Mouse (Mus musculus) limb, embryonic 13.5 days (tissue): ENCODE data around the gene Fbxw2. TPM values are rescaled to one million over a fixed set of nuclear protein-coding genes. Genes with fewer than 3 reads are reported as not detected.
A peak's percentile ranks its signal among the peaks of the same experiment; 100 is the strongest.
"Not testable (repeated sequence)": the region's sequence is repeated elsewhere in the genome, so short reads cannot be mapped to it uniquely, and the experiment has no call there.

ENCODE experiments used
- ATAC-seq: fragments of 200-750 bp; cut with Nextera tagmentation; 2 replicates; pipeline ENCODE4 v1.8.0; 2017; ENCODE audit warnings: low read depth, moderate number of reproducible peaks, moderate TSS enrichment; ENCODE audit not compliant: low FRiP score
- H3K27ac ChIP-seq: fragments of 300-500 bp; sonication (generic); 2 replicates; pipeline ENCODE4 v1.5.1; 2015; ENCODE audit warnings: inconsistent platforms, mild to moderate bottlenecking, moderate library complexity
- H3K27me3 ChIP-seq: fragments of 300-500 bp; sonication (generic); 2 replicates; pipeline ENCODE4 v1.6.1; 2015; ENCODE audit warnings: mild to moderate bottlenecking, inconsistent platforms
- H3K36me3 ChIP-seq: fragments of 300-500 bp; sonication (generic); 2 replicates; pipeline ENCODE4 v1.6.1; 2015; ENCODE audit warnings: inconsistent platforms, mild to moderate bottlenecking, moderate library complexity
- H3K4me1 ChIP-seq: fragments of 300-500 bp; sonication (generic); 2 replicates; pipeline ENCODE4 v1.6.1; 2015; ENCODE audit warnings: inconsistent platforms
- H3K4me2 ChIP-seq: fragments of 300-500 bp; sonication (generic); replicated peaks from 2 replicates; pipeline ENCODE4 v1.6.1; 2015; ENCODE audit warnings: inconsistent platforms, mild to moderate bottlenecking, moderate library complexity
- H3K4me3 ChIP-seq: fragments of 300-500 bp; sonication (generic); 2 replicates; pipeline ENCODE4 v1.5.1; 2015; ENCODE audit warnings: moderate library complexity, mild to moderate bottlenecking, inconsistent platforms
- H3K9ac ChIP-seq: fragments of 300-500 bp; sonication (generic); 2 replicates; pipeline ENCODE4 v1.6.1; 2015; ENCODE audit warnings: mild to moderate bottlenecking, inconsistent platforms
- H3K9me3 ChIP-seq: fragments of 300-500 bp; sonication (generic); 2 replicates; pipeline ENCODE4 v1.6.1; 2016; ENCODE audit warnings: inconsistent platforms
- WGBS: fragments of 180-500 bp; shearing (Covaris S2); methylation state at CpG from one replicate; pipeline ENCODE4 v1.1.7; 2015; 5-methylcytosine and 5-hydroxymethylcytosine counted together
- polyA plus RNA-seq: library from polyadenylated mRNA; unstranded; fragments of >200 nt; fragmentation: Nextera tagmentation; extraction: Ambion mirVana; gene quantifications from 2 replicates; pipeline ENCODE4 v1.2.1, GENCODE M21; 2015

The Fbxw2 gene
- polyA plus RNA-seq, 1 experiment from 2014 or later = 93.4 TPM

- not testable (repeated sequence) for H3K4me1 ChIP-seq, H3K4me3 ChIP-seq, H3K9ac ChIP-seq, H3K27ac ChIP-seq, H3K4me2 ChIP-seq, H3K27me3 ChIP-seq, ATAC-seq, H3K9me3 ChIP-seq
- WGBS = 90% methylated on average over 2 of the region's 2 CpGs
- H3K36me3 ChIP-seq = peaks cover 52% of the 10 kb centered on the region
Measured at GRCm38 (mm10) chr2:34792543-34792942, 33.6 kb downstream of the Fbxw2 start.

DNA sequence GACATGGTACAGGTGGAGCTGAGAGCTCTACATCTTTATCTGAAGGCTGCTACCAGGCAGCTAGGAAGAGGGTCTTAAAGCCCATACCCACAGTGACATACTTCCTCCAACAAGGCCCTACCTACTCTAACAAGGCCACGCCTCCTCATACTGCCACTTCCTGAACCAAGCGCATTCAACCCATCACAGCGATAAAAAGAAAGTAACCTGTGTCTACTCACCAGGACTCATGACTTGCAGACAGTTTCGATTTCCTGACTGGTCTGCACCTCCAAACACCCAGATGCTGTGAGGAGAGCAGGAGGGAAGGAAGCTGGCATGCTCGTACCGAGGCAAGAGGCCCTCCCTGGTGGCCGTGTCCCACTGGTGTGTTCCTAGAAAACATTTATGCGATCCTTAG, 35.8 kb downstream of the Fbxw2 start:
- ATAC-seq = no peak
- Histone ChIP-seq H3K27me3 (no peaks in the 10 kb centered on the region), H3K4me3 (no peak overlapping the region), H3K36me3 (peaks cover 57% of the 10 kb centered on the region), H3K4me2 (no peak overlapping the region), H3K4me1 (no peaks in the 10 kb centered on the region), H3K9me3 (no peaks in the 10 kb centered on the region), H3K27ac (no peak overlapping the region), H3K9ac (no peak overlapping the region)
- 93% methylated on average over 8 of the region's 8 CpGs for WGBS

DNA sequence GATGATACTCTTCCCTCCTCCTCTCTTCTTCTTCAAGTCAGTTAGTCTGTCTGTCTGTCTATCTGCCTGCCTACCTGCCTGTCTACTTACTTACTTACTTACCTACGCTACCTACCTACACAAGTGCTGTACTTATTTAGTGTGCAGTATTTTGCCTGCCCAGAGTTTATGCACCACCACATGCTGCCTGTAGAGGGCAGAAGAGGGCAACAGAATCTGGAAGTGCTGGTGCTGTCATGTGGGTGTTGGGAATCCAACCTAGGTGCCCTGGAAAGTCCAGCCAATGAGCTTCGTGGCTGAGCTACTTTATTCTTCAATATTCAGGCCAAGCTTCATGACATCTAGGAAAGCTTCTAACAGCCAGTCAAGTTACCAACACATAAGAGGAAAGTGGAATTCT, 42.0 kb downstream of the Fbxw2 start:
- Histone ChIP-seq H3K4me1 (no peaks in the 10 kb centered on the region), H3K9me3 (no peaks in the 10 kb centered on the region), H3K36me3 (peaks cover 85% of the 10 kb centered on the region), H3K9ac (no peak overlapping the region), H3K27me3 (no peaks in the 10 kb centered on the region), H3K27ac (no peak overlapping the region), H3K4me2 (no peak overlapping the region), H3K4me3 (no peak overlapping the region)
- ATAC-seq = no peak
- WGBS = 82% methylated on average over 2 of the region's 2 CpGs

DNA sequence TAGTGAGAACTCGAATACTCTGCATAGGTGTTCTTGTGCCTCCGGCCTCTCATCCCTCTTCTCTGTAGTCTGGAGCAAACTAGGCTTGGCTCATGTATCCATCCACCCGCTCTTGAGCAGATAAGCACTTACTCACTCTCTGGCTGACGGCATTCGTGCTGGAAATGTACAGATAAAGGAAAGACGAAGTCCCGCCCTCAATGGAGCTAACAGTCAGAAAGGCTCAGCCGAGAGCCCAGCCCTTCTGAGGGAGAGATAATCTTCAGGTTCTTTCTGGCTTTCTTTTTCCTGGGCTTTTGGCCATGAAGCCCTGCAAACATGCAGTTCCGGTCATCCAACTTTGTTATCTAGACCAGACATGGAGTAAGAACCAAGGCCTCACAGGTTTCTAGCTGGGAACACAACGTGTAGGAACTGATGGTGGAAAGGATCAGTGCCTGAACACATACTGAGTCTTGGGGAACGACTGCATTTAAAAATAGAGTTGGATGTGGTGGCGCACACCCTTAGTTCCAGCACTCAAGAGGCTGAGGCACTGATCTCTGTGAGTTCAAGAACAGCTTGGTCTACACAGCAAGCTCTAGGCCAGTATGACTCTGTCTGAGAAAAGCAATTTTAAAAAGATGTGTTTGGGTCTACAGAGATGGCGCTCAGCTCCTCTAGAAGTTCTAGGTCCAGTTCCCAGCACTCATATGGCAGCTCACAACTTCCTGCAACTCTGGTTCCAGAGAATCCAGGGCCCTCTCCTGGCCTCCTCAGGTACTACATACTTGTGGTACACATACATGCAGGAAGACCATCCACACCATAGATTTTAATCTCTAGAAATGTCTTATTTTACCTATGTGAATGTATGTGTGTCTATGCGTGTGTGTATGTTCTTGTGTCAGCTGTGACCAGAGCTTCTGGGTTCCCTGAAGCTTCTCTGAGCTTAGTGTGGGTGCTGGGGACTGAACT, 42.8 kb downstream of the Fbxw2 start:
- Histone ChIP-seq H3K27ac (no peak overlapping the region), H3K4me3 (no peak overlapping the region), H3K4me1 (no peaks in the 10 kb centered on the region), H3K4me2 (no peak overlapping the region), H3K9me3 (no peaks in the 10 kb centered on the region), H3K27me3 (no peaks in the 10 kb centered on the region), H3K9ac (no peak overlapping the region), H3K36me3 (peaks cover 87% of the 10 kb centered on the region)
- 92% methylated on average over 14 of the region's 14 CpGs for WGBS
- ATAC-seq = no peak

GRCm38 (mm10) chr2:34777237-34777868, 48.8 kb downstream of the Fbxw2 start:
- Histone ChIP-seq H3K4me1 (peaks cover 43% of the 10 kb centered on the region), H3K9me3 (no peaks in the 10 kb centered on the region), H3K4me2 (peak overlapping the region; percentile 71), H3K27me3 (no peaks in the 10 kb centered on the region), H3K9ac (no peak overlapping the region), H3K27ac (no peak overlapping the region), H3K4me3 (peak overlapping the region; percentile 15; the same call in 1 of the 2 replicates), H3K36me3 (peaks cover 88% of the 10 kb centered on the region)
- WGBS = 49% methylated on average over 1 of the region's 1 CpGs
- no peak for ATAC-seq

- Histone ChIP-seq H3K4me1 (peaks cover 48% of the 10 kb centered on the region), H3K27me3 (no peaks in the 10 kb centered on the region), H3K27ac (no peak overlapping the region), H3K36me3 (peaks cover 64% of the 10 kb centered on the region), H3K9me3 (no peaks in the 10 kb centered on the region), H3K4me3 (peak overlapping the region; percentile 96), H3K4me2 (peak overlapping the region; percentile 71), H3K9ac (0 out of 2 replicates have a peak overlapping the region, but pooled peaks have one; percentile 98)
- ATAC-seq = no peak
- 89% methylated on average over 6 of the region's 6 CpGs for WGBS
Measured at GRCm38 (mm10) chr2:34774493-34774892, 51.6 kb downstream of the Fbxw2 start.

- Histone ChIP-seq H3K4me1 (peaks cover 48% of the 10 kb centered on the region), H3K9me3 (no peaks in the 10 kb centered on the region), H3K4me2 (peak overlapping the region; percentile 71), H3K36me3 (peaks cover 56% of the 10 kb centered on the region), H3K4me3 (peak overlapping the region; percentile 96), H3K27me3 (no peaks in the 10 kb centered on the region), H3K9ac (peak overlapping the region; percentile 98), H3K27ac (no peak overlapping the region)
- 90% methylated on average over 4 of the region's 4 CpGs for WGBS
- no peak for ATAC-seq
Measured at GRCm38 (mm10) chr2:34773673-34774072, 52.4 kb downstream of the Fbxw2 start.

DNA sequence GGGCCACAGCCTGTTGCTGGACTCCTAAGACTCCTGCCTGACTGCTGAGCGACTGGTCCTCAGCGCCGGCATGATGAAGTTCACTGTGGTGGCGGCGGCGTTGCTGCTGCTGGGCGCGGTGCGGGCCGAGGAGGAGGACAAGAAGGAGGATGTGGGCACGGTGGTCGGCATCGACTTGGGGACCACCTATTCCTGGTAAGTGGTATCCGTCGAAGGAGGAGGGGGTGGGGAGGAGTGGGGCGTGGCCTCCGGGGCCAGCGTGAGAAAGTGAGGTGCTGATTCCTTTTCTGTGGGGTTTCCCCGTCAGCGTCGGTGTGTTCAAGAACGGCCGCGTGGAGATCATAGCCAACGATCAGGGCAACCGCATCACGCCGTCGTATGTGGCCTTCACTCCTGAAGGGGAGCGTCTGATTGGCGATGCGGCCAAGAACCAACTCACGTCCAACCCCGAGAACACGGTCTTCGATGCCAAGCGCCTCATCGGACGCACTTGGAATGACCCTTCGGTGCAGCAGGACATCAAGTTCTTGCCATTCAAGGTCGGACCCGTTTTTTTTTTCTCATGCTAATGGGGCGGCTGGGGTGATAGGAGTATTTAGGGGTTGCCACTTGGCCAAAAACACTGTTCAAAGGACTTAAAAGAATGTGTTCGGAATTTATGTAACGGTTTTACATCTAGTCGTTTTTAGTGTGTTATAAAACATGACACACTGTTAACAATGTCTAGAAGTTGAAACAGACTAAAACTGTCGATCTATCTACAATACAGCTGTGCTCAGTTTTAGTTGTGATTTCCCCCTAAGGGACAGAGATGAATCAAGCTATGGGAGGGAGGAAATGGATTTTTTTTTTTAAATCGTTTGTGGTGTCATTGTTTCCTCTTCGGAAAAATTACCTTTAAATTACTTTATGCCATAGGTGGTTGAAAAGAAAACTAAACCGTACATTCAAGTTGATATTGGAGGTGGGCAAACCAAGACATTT, 53.6 kb downstream of the Fbxw2 start:
- Histone ChIP-seq H3K36me3 (peaks cover 45% of the 10 kb centered on the region), H3K4me2 (peak overlapping the region; percentile 71), H3K27ac (peak overlapping the region; percentile 87), H3K4me1 (peaks cover 48% of the 10 kb centered on the region), H3K9ac (peak overlapping the region; percentile 98), H3K4me3 (peak overlapping the region; percentile 96), H3K27me3 (no peaks in the 10 kb centered on the region), H3K9me3 (no peaks in the 10 kb centered on the region)
- peak; percentile 25; the same call in 1 of the 2 replicates for ATAC-seq
- WGBS = 4% methylated on average over 50 of the region's 50 CpGs

GRCm38 (mm10) chr2:34771368-34772226, 54.5 kb downstream of the Fbxw2 start, which contains the start of gene Hspa5:
TSS of gene Hspa5 (plus strand) at chr2:34771970.
- Histone ChIP-seq H3K27me3 (no peaks in the 10 kb centered on the region), H3K27ac (peak within 1 kb of the TSS; percentile 88), H3K4me2 (peak within 1 kb of the TSS; percentile 74), H3K36me3 (peaks cover 36% of the 10 kb centered on the region), H3K4me3 (peak within 1 kb of the TSS; percentile 96), H3K4me1 (peaks cover 42% of the 10 kb centered on the region), H3K9me3 (no peaks in the 10 kb centered on the region), H3K9ac (peak within 1 kb of the TSS; percentile 98)
- peak; percentile 99 for ATAC-seq
- under 1% methylated on average over 59 of the region's 60 CpGs for WGBS

- no peaks in the 10 kb centered on the region for H3K27me3 ChIP-seq
- H3K4me2 ChIP-seq = peak overlapping the region; percentile 74
- H3K4me1 ChIP-seq = peaks cover 36% of the 10 kb centered on the region
- peaks cover 29% of the 10 kb centered on the region for H3K36me3 ChIP-seq
- H3K27ac ChIP-seq = peak overlapping the region; percentile 88
- no peak for ATAC-seq
- H3K9ac ChIP-seq = peak overlapping the region; percentile 92
- no peaks in the 10 kb centered on the region for H3K9me3 ChIP-seq
- peak overlapping the region; percentile 96 for H3K4me3 ChIP-seq
- WGBS = 6% methylated on average over 6 of the region's 6 CpGs
Measured at GRCm38 (mm10) chr2:34770951-34771350, 55.2 kb downstream of the Fbxw2 start.

DNA sequence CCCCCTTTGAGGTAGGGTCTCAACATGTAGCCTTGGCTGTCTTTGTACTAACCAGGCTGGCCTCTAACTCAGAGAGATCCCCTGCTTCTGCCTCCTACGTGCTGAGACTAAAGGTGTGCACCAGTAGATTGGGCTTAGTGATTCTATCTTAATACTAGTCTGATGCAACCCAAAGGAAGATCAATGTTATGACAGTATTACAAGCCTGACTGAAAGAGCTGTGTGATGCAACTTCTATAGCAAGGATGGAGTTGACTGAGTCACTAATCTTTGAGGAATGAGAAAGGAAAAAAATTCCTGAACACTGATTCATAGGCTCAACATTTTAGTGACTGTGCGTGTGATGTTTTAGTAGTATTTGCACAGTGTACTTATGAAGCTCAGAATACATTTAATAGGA, 56.1 kb downstream of the Fbxw2 start:
- Histone ChIP-seq H3K4me1 (peaks cover 27% of the 10 kb centered on the region), H3K9me3 (no peaks in the 10 kb centered on the region), H3K27ac (no peak overlapping the region), H3K27me3 (no peaks in the 10 kb centered on the region), H3K9ac (no peak overlapping the region), H3K4me3 (peak overlapping the region; percentile 96; the same call in 1 of the 2 replicates), H3K36me3 (peaks cover 20% of the 10 kb centered on the region), H3K4me2 (peak overlapping the region; percentile 74)
- WGBS = 94% methylated on average over 2 of the region's 2 CpGs
- ATAC-seq = no peak
